Mouse (Mus musculus) macrophage (primary cell): ENCODE results near the gene Olfr938. TPM values are rescaled to one million over a fixed set of nuclear protein-coding genes. Genes with fewer than 3 reads are reported as not detected.

Source experiments
- H3K27ac ChIP-seq: fragments of 350-480 bp; formaldehyde crosslinking; 2 replicates; pipeline ENCODE4 v1.9.0; 2021
- H3K36me3 ChIP-seq: fragments of 350-480 bp; formaldehyde crosslinking; 2 replicates; pipeline ENCODE4 v1.9.0; 2021; ENCODE audit errors: inconsistent target
- H3K4me3 ChIP-seq: fragments of 350-480 bp; formaldehyde crosslinking; 2 replicates; pipeline ENCODE4 v1.9.0; 2021; ENCODE audit errors: inconsistent target
- H3K79me2 ChIP-seq: fragments of 350-480 bp; formaldehyde crosslinking; 2 replicates; pipeline ENCODE4 v1.9.0; 2021; ENCODE audit errors: inconsistent target
- whole genome bisulfite sequencing: methylation state at CpG from one replicate; pipeline ENCODE4 v1.1.7; 2026; ENCODE audit warnings: inconsistent platforms; ENCODE audit not compliant: missing documents; 5-methylcytosine and 5-hydroxymethylcytosine counted together
- polyA plus RNA-seq: library from polyadenylated mRNA; stranded (reverse); fragments of 250-400 nt; gene quantifications from 3 replicates; pipeline ENCODE4 v1.2.4, GENCODE M21; 2018; ENCODE audit warnings: inconsistent platforms
- total RNA-seq, 78 experiments: library from RNA; depleted of rRNA; stranded (reverse); fragments of 250-400 nt; gene quantifications; 1 replicate in 9 of 78; 2 replicates in 24 of 78; 3 replicates in 43 of 78; 4 replicates in 2 of 78; pipeline ENCODE4 v1.2.4; 2018; ENCODE audit warnings: inconsistent platforms in 56 of 78

Olfr938 gene
- total RNA-seq (2018; cell fraction: chromatin; rRNA removed) = not detected
- not detected for total RNA-seq (2018; cell fraction: cytosol; rRNA removed)
- total RNA-seq (2018; cell fraction: nucleus; rRNA removed) = not detected
- not detected in 3 replicates for polyA plus RNA-seq

- H3K4me3 ChIP-seq = no peak within 1 kb of the TSS
- H3K36me3 ChIP-seq = no peaks in the 10 kb centered on the region
- 97% methylated on average over 2 of the region's 2 CpGs for WGBS
- no peaks in the 10 kb centered on the region for H3K79me2 ChIP-seq
- no peak within 1 kb of the TSS for H3K27ac ChIP-seq
Observed at GRCm38 (mm10) chr9:39078787-39079186, at the start of gene Olfr938. TSS of gene Olfr938 (minus strand) at chr9:39078887.

- H3K36me3 ChIP-seq = no peaks in the 10 kb centered on the region
- H3K79me2 ChIP-seq = no peaks in the 10 kb centered on the region
- H3K4me3 ChIP-seq = no peak within 1 kb of the TSS
- H3K27ac ChIP-seq = no peak within 1 kb of the TSS
Observed at GRCm38 (mm10) chr9:39127831-39128230, 49.1 kb upstream of the Olfr938 start, which contains the start of gene Olfr27. TSS of gene Olfr27 (plus strand) at chr9:39128131.

GRCm38 (mm10) chr9:39127326-39127725 is 48.6 kb upstream of the Olfr938 start:
- no peak overlapping the region for H3K4me3 ChIP-seq
- 69% methylated on average over 1 of the region's 1 CpGs for WGBS

DNA sequence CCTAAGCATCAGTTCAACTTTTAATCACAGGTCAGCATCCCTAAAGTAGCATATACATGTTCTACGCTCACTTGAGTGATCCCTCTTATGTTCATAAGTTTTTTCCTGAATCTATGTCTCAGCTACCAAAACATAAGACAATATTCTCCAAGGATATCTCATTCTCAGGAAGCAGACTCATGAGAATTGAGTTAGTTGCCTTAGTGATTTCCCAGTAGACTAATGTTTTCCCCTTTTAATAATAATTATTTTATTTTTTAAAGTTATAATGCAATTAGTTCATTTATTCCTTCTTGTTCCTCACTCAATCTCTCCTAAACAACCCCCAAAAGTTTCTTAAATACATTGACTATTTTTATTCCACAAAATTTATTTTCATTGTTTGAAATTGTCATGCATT is 13.8 kb downstream of the Olfr938 start, which contains the start of gene Olfr937:
Gene Olfr937, minus strand, starts transcription at position 101 of the 400 bp plus-strand sequence.
- H3K36me3 ChIP-seq = no peaks in the 10 kb centered on the region
- no peaks in the 10 kb centered on the region for H3K79me2 ChIP-seq
- WGBS = 83% methylated on average over 1 of the region's 1 CpGs
- H3K4me3 ChIP-seq = no peak within 1 kb of the TSS
- no peak within 1 kb of the TSS for H3K27ac ChIP-seq

More at GRCm38 (mm10) chr9:39127326-39127725, 48.6 kb upstream of the Olfr938 start:
- Histone ChIP-seq H3K27ac (no peak overlapping the region), H3K79me2 (no peaks in the 10 kb centered on the region), H3K36me3 (no peaks in the 10 kb centered on the region)

Other genes with a start within 250 kb of the Olfr938 start
- gene Olfr924, start 234.4 kb downstream of the Olfr938 start, polyA plus RNA-seq = not detected in 3 replicates
- not detected in 3 replicates for gene Olfr26, start 223.8 kb downstream of the Olfr938 start, polyA plus RNA-seq
- gene Olfr926, start 201.8 kb downstream of the Olfr938 start, polyA plus RNA-seq = not detected in 3 replicates
- not detected in 3 replicates for gene Olfr930, start 149.1 kb downstream of the Olfr938 start, polyA plus RNA-seq
- gene Olfr933, start 106.6 kb downstream of the Olfr938 start, polyA plus RNA-seq = not detected in 3 replicates
- gene Olfr934, start 90.6 kb downstream of the Olfr938 start, polyA plus RNA-seq = not detected in 3 replicates
- not detected in 3 replicates for gene Olfr935, start 79.2 kb downstream of the Olfr938 start, polyA plus RNA-seq
- not detected in 3 replicates for gene Olfr146, start 55.5 kb downstream of the Olfr938 start, polyA plus RNA-seq
- not detected in 3 replicates for gene Olfr937, start 13.9 kb downstream of the Olfr938 start, polyA plus RNA-seq
- not detected in 3 replicates for gene Olfr27, start 49.2 kb upstream of the Olfr938 start, polyA plus RNA-seq
- not detected in 3 replicates for gene Olfr943, start 87.4 kb upstream of the Olfr938 start, polyA plus RNA-seq
- gene Olfr944, start 123.0 kb upstream of the Olfr938 start, polyA plus RNA-seq = not detected in 3 replicates
- gene Olfr1537, start 171.1 kb upstream of the Olfr938 start, polyA plus RNA-seq = not detected in 3 replicates
- gene Olfr945, start 197.9 kb upstream of the Olfr938 start, polyA plus RNA-seq = not detected in 3 replicates
- gene Olfr948, start 247.2 kb upstream of the Olfr938 start, polyA plus RNA-seq = not detected in 3 replicates